Mouse (Mus musculus) stomach, embryonic 14.5 days (tissue): ENCODE measurements around the gene Junb. TPM values are rescaled to one million over a fixed set of nuclear protein-coding genes. Genes with fewer than 3 reads are reported as not detected.

Experiments
- microRNA-seq: library from miRNA; unstranded; fragments of <30 nt; microRNA quantifications from one replicate; pipeline ENCODE4, GENCODE M21; 2016
- polyA plus RNA-seq: library from polyadenylated mRNA; unstranded; fragments of >200 nt; fragmentation: Nextera tagmentation; extraction: Ambion mirVana; gene quantifications from 2 replicates; pipeline ENCODE4 v1.2.1, GENCODE M21; 2014

The Junb gene
- polyA plus RNA-seq, 1 experiment from 2014 or later, result 16.9 TPM

Small RNAs within 50 kb of the gene (microRNA-seq; reads per million reads assigned to microRNA genes)
- gene Gm24197, result not detected

Other genes with a start within 250 kb of the Junb start
- gene Nfix, start 178.4 kb downstream of the Junb start, polyA plus RNA-seq, result 37.8 and 40.5 TPM in 2 replicates
- 7.1 and 7.6 TPM in 2 replicates for gene Dand5, start 155.9 kb downstream of the Junb start, polyA plus RNA-seq
- gene Gadd45gip1, start 147.2 kb downstream of the Junb start, polyA plus RNA-seq, result 49.5 and 50.5 TPM in 2 replicates
- gene Rad23a, start 138.1 kb downstream of the Junb start, polyA plus RNA-seq, result 119 and 125 TPM in 2 replicates
- 669 and 791 TPM in 2 replicates for gene Calr, start 131.8 kb downstream of the Junb start, polyA plus RNA-seq
- gene Farsa, start 121.7 kb downstream of the Junb start, polyA plus RNA-seq, result 83.7 and 88.9 TPM in 2 replicates
- gene Syce2, start 106.6 kb downstream of the Junb start, polyA plus RNA-seq, result 65.4 and 77.8 TPM in 2 replicates
- gene Gcdh, start 84.8 kb downstream of the Junb start, polyA plus RNA-seq, result 29.3 and 30.8 TPM in 2 replicates
- gene Klf1, start 76.8 kb downstream of the Junb start, polyA plus RNA-seq, result 2.3 and 2.4 TPM in 2 replicates
- gene Dnase2a, start 70.2 kb downstream of the Junb start, polyA plus RNA-seq, result 14.7 and 17.9 TPM in 2 replicates
- 2.2 and 3.2 TPM in 2 replicates for gene Mast1, start 41.4 kb downstream of the Junb start, polyA plus RNA-seq
- gene Rtbdn, start 31.7 kb downstream of the Junb start, polyA plus RNA-seq, result 0.20 TPM in 1 of 2 replicates, not detected in the other
- gene Gm49661, start 9.3 kb downstream of the Junb start, polyA plus RNA-seq, result not detected in 2 replicates
- gene Prdx2, start 9.1 kb downstream of the Junb start, polyA plus RNA-seq, result 799 and 888 TPM in 2 replicates
- gene Rnaseh2a, start 9.0 kb downstream of the Junb start, polyA plus RNA-seq, result 114 and 125 TPM in 2 replicates
- gene Hook2, start 11.9 kb upstream of the Junb start, polyA plus RNA-seq, result 34.5 and 34.6 TPM in 2 replicates
- 0.29 and 0.38 TPM in 2 replicates for gene Best2, start 35.8 kb upstream of the Junb start, polyA plus RNA-seq
- 101 and 103 TPM in 2 replicates for gene Asna1, start 46.6 kb upstream of the Junb start, polyA plus RNA-seq
- gene Trir, start 48.1 kb upstream of the Junb start, polyA plus RNA-seq, result 132 and 136 TPM in 2 replicates
- gene Tnpo2, start 58.2 kb upstream of the Junb start, polyA plus RNA-seq, result 19.0 and 26.5 TPM in 2 replicates
- 31.9 and 32.6 TPM in 2 replicates for gene Fbxw9, start 81.3 kb upstream of the Junb start, polyA plus RNA-seq
- gene Gm5741, start 89.3 kb upstream of the Junb start, polyA plus RNA-seq, result not detected in 2 replicates
- 51.9 and 53.9 TPM in 2 replicates for gene Dhps, start 93.0 kb upstream of the Junb start, polyA plus RNA-seq
- gene Wdr83os, start 102.0 kb upstream of the Junb start, polyA plus RNA-seq, result 144 and 153 TPM in 2 replicates
- gene Wdr83, start 102.6 kb upstream of the Junb start, polyA plus RNA-seq, result 45.0 and 46.4 TPM in 2 replicates
- 41.5 and 45.9 TPM in 2 replicates for gene Man2b1, start 104.6 kb upstream of the Junb start, polyA plus RNA-seq
- gene Zfp791, start 144.4 kb upstream of the Junb start, polyA plus RNA-seq, result 1.7 and 2.9 TPM in 2 replicates
- gene Cks1brt, start 173.2 kb upstream of the Junb start, polyA plus RNA-seq, result not detected in 2 replicates
- gene Olfr371, start 247.3 kb upstream of the Junb start, polyA plus RNA-seq, result not detected in 2 replicates